Mouse (Mus musculus) ovary, postnatal 10 days (tissue): ENCODE results near the gene Ccdc39.

ENCODE experiments used
- DNase-seq: peaks from one replicate; pipeline ENCODE4 v3.0.0; 2022; ENCODE audit warnings: low spot score

Gene Ccdc39

GRCm38 (mm10) chr3:33790975-33791374 is 53.1 kb downstream of the Ccdc39 start:
- DNase-seq: no peak
